Mouse (Mus musculus) neural tube, embryonic 14.5 days (tissue): ENCODE results near the gene Prss8. TPM values are rescaled to one million over a fixed set of nuclear protein-coding genes. Genes with fewer than 3 reads are reported as not detected.
"Not testable (repeated sequence)": the region's sequence is repeated elsewhere in the genome, so short reads cannot be mapped to it uniquely, and the experiment has no call there.

Source experiments
- ATAC-seq: fragments of 200-750 bp; cut with Nextera tagmentation; 2 replicates; pipeline ENCODE4 v1.8.0; 2017; ENCODE audit warnings: low read depth, mild to moderate bottlenecking, moderate TSS enrichment, moderate library complexity
- H3K27ac ChIP-seq: fragments of 300-500 bp; sonication (generic); 2 replicates; pipeline ENCODE4 v1.5.1; 2014; ENCODE audit warnings: low read depth, mild to moderate bottlenecking, control low read depth, low read length, moderate library complexity, mixed read lengths
- H3K27me3 ChIP-seq: fragments of 300-500 bp; sonication (generic); 2 replicates; pipeline ENCODE4 v1.6.1; 2014; ENCODE audit warnings: low read length; ENCODE audit not compliant: control insufficient read depth, insufficient read depth
- H3K36me3 ChIP-seq: fragments of 300-500 bp; sonication (generic); 2 replicates; pipeline ENCODE4 v1.6.1; 2014; ENCODE audit warnings: low read length, mixed read lengths; ENCODE audit not compliant: control insufficient read depth, insufficient read depth
- H3K4me1 ChIP-seq: fragments of 300-500 bp; sonication (generic); 2 replicates; pipeline ENCODE4 v1.6.1; 2014; ENCODE audit warnings: low read length; ENCODE audit not compliant: control insufficient read depth, insufficient read depth
- H3K4me2 ChIP-seq: fragments of 300-500 bp; sonication (generic); 2 replicates; pipeline ENCODE4 v1.6.1; 2014; ENCODE audit warnings: mild to moderate bottlenecking, low read depth, low read length, control low read depth
- H3K4me3 ChIP-seq: fragments of 300-500 bp; sonication (generic); 2 replicates; pipeline ENCODE4 v1.5.1; 2014; ENCODE audit warnings: low read depth, low read length, control low read depth, mixed read lengths
- H3K9ac ChIP-seq: fragments of 300-500 bp; sonication (generic); replicated peaks from 2 replicates; pipeline ENCODE4 v1.6.1; 2014; ENCODE audit warnings: low read depth, mild to moderate bottlenecking, control low read depth, low read length, mixed read lengths
- H3K9me3 ChIP-seq: fragments of 300-500 bp; sonication (generic); 2 replicates; pipeline ENCODE4 v1.6.1; 2016; ENCODE audit warnings: low read length; ENCODE audit not compliant: control insufficient read depth
- WGBS: fragments of 180-500 bp; shearing (Covaris S2); extraction: QIAGEN DNeasy Blood & Tissue Kit; methylation state at CpG from one replicate; pipeline ENCODE4 v1.1.7; 2014; 5-methylcytosine and 5-hydroxymethylcytosine counted together
- polyA plus RNA-seq: library from polyadenylated mRNA; unstranded; fragments of >200 nt; fragmentation: Nextera tagmentation; extraction: Ambion mirVana; gene quantifications from 2 replicates; pipeline ENCODE4 v1.2.1, GENCODE M21; 2014

Gene Prss8
- polyA plus RNA-seq, 1 experiment from 2014 or later: 0.39 TPM

- Histone ChIP-seq H3K36me3 (peaks cover 14% of the 10 kb centered on the region), H3K4me2 (peak within 1 kb of the TSS; percentile 68), H3K4me3 (peak within 1 kb of the TSS; percentile 51), H3K4me1 (0 out of 2 replicates have a peak, but pooled peaks cover 8% of the 10 kb centered on the region), H3K9ac (peak within 1 kb of the TSS; percentile 72), H3K27ac (peak within 1 kb of the TSS; percentile 84), H3K27me3 (no peaks in the 10 kb centered on the region), H3K9me3 (no peaks in the 10 kb centered on the region)
- peak; percentile 87 for ATAC-seq
- 7% methylated on average over 38 of the region's 38 CpGs for WGBS
Measured at GRCm38 (mm10) chr7:127903971-127904796, 25.7 kb downstream of the Prss8 start, which contains the start of gene Bckdk. Gene Bckdk, plus strand, starts transcription at chr7:127904082.

GRCm38 (mm10) chr7:127901772-127902171 lies 28.1 kb downstream of the Prss8 start:
- Histone ChIP-seq H3K9me3 (no peaks in the 10 kb centered on the region), H3K36me3 (peaks cover 6% of the 10 kb centered on the region; the same call in 1 of the 2 replicates), H3K27me3 (no peaks in the 10 kb centered on the region), H3K4me3 (no peak overlapping the region), H3K27ac (no peak overlapping the region), H3K4me1 (0 out of 2 replicates have a peak, but pooled peaks cover 8% of the 10 kb centered on the region), H3K4me2 (no peak overlapping the region), H3K9ac (no peak overlapping the region)
- no peak for ATAC-seq
- WGBS: 93% methylated on average over 2 of the region's 2 CpGs

GRCm38 (mm10) chr7:127899997-127900396 lies 29.9 kb downstream of the Prss8 start:
- Histone ChIP-seq H3K27ac (no peak overlapping the region), H3K4me1 (peaks cover 6% of the 10 kb centered on the region; the same call in 1 of the 2 replicates), H3K9ac (no peak overlapping the region), H3K27me3 (no peaks in the 10 kb centered on the region), H3K4me3 (no peak overlapping the region), H3K36me3 (no peaks in the 10 kb centered on the region), H3K4me2 (no peak overlapping the region), H3K9me3 (no peaks in the 10 kb centered on the region)
- WGBS: 50% methylated on average over 7 of the region's 7 CpGs
- no peak for ATAC-seq

GRCm38 (mm10) chr7:127898179-127898956 lies 31.5 kb downstream of the Prss8 start:
- ATAC-seq: no peak
- H3K4me2 ChIP-seq: no peak overlapping the region
- H3K9me3 ChIP-seq: no peaks in the 10 kb centered on the region
- H3K36me3 ChIP-seq: no peaks in the 10 kb centered on the region
- H3K9ac ChIP-seq: no peak overlapping the region
- no peak overlapping the region for H3K4me3 ChIP-seq
- H3K27me3 ChIP-seq: no peaks in the 10 kb centered on the region
- peaks cover 8% of the 10 kb centered on the region; the same call in 1 of the 2 replicates for H3K4me1 ChIP-seq
- H3K27ac ChIP-seq: no peak overlapping the region
- 40% methylated on average over 10 of the region's 10 CpGs for WGBS

GRCm38 (mm10) chr7:127897542-127897941 lies 32.4 kb downstream of the Prss8 start:
- no peak for ATAC-seq
- no peaks in the 10 kb centered on the region for H3K9me3 ChIP-seq
- H3K4me1 ChIP-seq: peaks cover 8% of the 10 kb centered on the region; the same call in 1 of the 2 replicates
- H3K4me3 ChIP-seq: no peak overlapping the region
- H3K36me3 ChIP-seq: peaks cover 3% of the 10 kb centered on the region; the same call in 1 of the 2 replicates
- H3K4me2 ChIP-seq: no peak overlapping the region
- 90% methylated on average over 7 of the region's 7 CpGs for WGBS
- no peak overlapping the region for H3K9ac ChIP-seq
- no peak overlapping the region for H3K27ac ChIP-seq
- H3K27me3 ChIP-seq: no peaks in the 10 kb centered on the region

GRCm38 (mm10) chr7:127896384-127896783 lies 33.5 kb downstream of the Prss8 start:
- Histone ChIP-seq H3K9ac (no peak overlapping the region), H3K4me2 (no peak overlapping the region), H3K27me3 (no peaks in the 10 kb centered on the region), H3K4me1 (peaks cover 8% of the 10 kb centered on the region; the same call in 1 of the 2 replicates), H3K27ac (no peak overlapping the region), H3K36me3 (peaks cover 4% of the 10 kb centered on the region; the same call in 1 of the 2 replicates), H3K9me3 (no peaks in the 10 kb centered on the region), H3K4me3 (no peak overlapping the region)
- 63% methylated on average over 13 of the region's 13 CpGs for WGBS
- no peak for ATAC-seq

- 0 out of 2 replicates have a peak, but pooled peaks have one; percentile 4 for ATAC-seq
- 0 out of 2 replicates have a peak overlapping the region, but pooled peaks have one; percentile 57 for H3K4me3 ChIP-seq
- not testable (repeated sequence) for H3K9ac ChIP-seq, H3K36me3 ChIP-seq, H3K9me3 ChIP-seq, H3K4me2 ChIP-seq, H3K27me3 ChIP-seq, H3K27ac ChIP-seq, H3K4me1 ChIP-seq
- WGBS: 71% methylated on average over 7 of the region's 7 CpGs
Measured at GRCm38 (mm10) chr7:127895891-127896290, 34.0 kb downstream of the Prss8 start.

- peak; percentile 98 for ATAC-seq
- Histone ChIP-seq H3K36me3 (peaks cover 4% of the 10 kb centered on the region; the same call in 1 of the 2 replicates), H3K27ac (peak within 1 kb of the TSS; percentile 75), H3K4me2 (peak within 1 kb of the TSS; percentile 83), H3K4me3 (peak within 1 kb of the TSS; percentile 57), H3K9ac (peak within 1 kb of the TSS; percentile 64), H3K4me1 (peaks cover 8% of the 10 kb centered on the region; the same call in 1 of the 2 replicates), H3K27me3 (no peaks in the 10 kb centered on the region), H3K9me3 (no peaks in the 10 kb centered on the region)
- WGBS: 0% methylated on average over 26 of the region's 26 CpGs
Measured at GRCm38 (mm10) chr7:127895442-127895841, 34.5 kb downstream of the Prss8 start, which contains the start of the genes Gm21974 and Vkorc1. Gene Gm21974, minus strand, starts transcription at chr7:127895454. Gene Vkorc1, minus strand, starts transcription at chr7:127895617.
